Mouse (Mus musculus) midbrain, embryonic 14.5 days (tissue): ENCODE measurements around the gene She. TPM values are rescaled to one million over a fixed set of nuclear protein-coding genes. Genes with fewer than 3 reads are reported as not detected.

Experiments used
- ATAC-seq: fragments of 200-750 bp; cut with Nextera tagmentation; 2 replicates; pipeline ENCODE4 v1.8.0; 2017; ENCODE audit warnings: moderate number of reproducible peaks, moderate library complexity; ENCODE audit not compliant: low FRiP score, low TSS enrichment
- DNase-seq: peaks from one replicate; pipeline ENCODE4 v3.0.0-alpha.2; 2015
- H3K27ac ChIP-seq: fragments of 300-500 bp; sonication (generic); replicated peaks from 2 replicates; pipeline ENCODE4 v1.5.1; 2014; ENCODE audit warnings: mild to moderate bottlenecking, low read depth, low read length, moderate library complexity
- H3K27me3 ChIP-seq: fragments of 300-500 bp; sonication (generic); 2 replicates; pipeline ENCODE4 v1.6.1; 2014; ENCODE audit warnings: low read length, control low read depth, mixed read lengths; ENCODE audit not compliant: control insufficient read depth, insufficient read depth
- H3K36me3 ChIP-seq: fragments of 300-500 bp; sonication (generic); 2 replicates; pipeline ENCODE4 v1.6.1; 2014; ENCODE audit warnings: low read length, control low read depth; ENCODE audit not compliant: control insufficient read depth, insufficient read depth
- H3K4me1 ChIP-seq: fragments of 300-500 bp; sonication (generic); 2 replicates; pipeline ENCODE4 v1.6.1; 2014; ENCODE audit warnings: mild to moderate bottlenecking, antibody characterized with exemption, low read length, control low read depth; ENCODE audit not compliant: control insufficient read depth, insufficient read depth
- H3K4me2 ChIP-seq: fragments of 300-500 bp; sonication (generic); 2 replicates; pipeline ENCODE4 v1.6.1; 2014; ENCODE audit warnings: mild to moderate bottlenecking, low read length, moderate library complexity
- H3K4me3 ChIP-seq: fragments of 300-500 bp; sonication (generic); replicated peaks from 2 replicates; pipeline ENCODE4 v1.5.1; 2014; ENCODE audit warnings: low read depth, low read length
- H3K9ac ChIP-seq: fragments of 300-500 bp; sonication (generic); replicated peaks from 2 replicates; pipeline ENCODE4 v1.6.1; 2014; ENCODE audit warnings: mild to moderate bottlenecking, low read length, moderate library complexity
- H3K9me3 ChIP-seq: fragments of 300-500 bp; sonication (generic); 2 replicates; pipeline ENCODE4 v1.6.1; 2016; ENCODE audit warnings: low read length, control low read depth, mixed read lengths; ENCODE audit not compliant: control insufficient read depth
- WGBS: fragments of 180-500 bp; shearing (Covaris S2); extraction: QIAGEN DNeasy Blood & Tissue Kit; methylation state at CpG from one replicate; pipeline ENCODE4 v1.1.7; 2014; 5-methylcytosine and 5-hydroxymethylcytosine counted together
- polyA plus RNA-seq: library from polyadenylated mRNA; unstranded; fragments of >200 nt; fragmentation: Nextera tagmentation; extraction: Ambion mirVana; gene quantifications from 2 replicates; pipeline ENCODE4 v1.2.1, GENCODE M21; 2014

The She gene
- polyA plus RNA-seq, 1 experiment from 2014 or later: 2.0 TPM

- Histone ChIP-seq H3K4me1 (no peaks in the 10 kb centered on the region), H3K27ac (no peak overlapping the region), H3K36me3 (no peaks in the 10 kb centered on the region), H3K4me2 (no peak overlapping the region), H3K9ac (no peak overlapping the region), H3K4me3 (no peak overlapping the region), H3K9me3 (no peaks in the 10 kb centered on the region), H3K27me3 (peaks cover 3% of the 10 kb centered on the region; the same call in 1 of the 2 replicates)
- DNase-seq (no peak), ATAC-seq (no peak)
- 68% methylated on average over 8 of the region's 8 CpGs for WGBS
These were observed 46.0 kb downstream of the She start for GRCm38 (mm10) chr3:89877129-89877528.

GRCm38 (mm10) chr3:89878456-89878855 is 47.3 kb downstream of the She start:
- Histone ChIP-seq H3K4me3 (no peak overlapping the region), H3K9ac (no peak overlapping the region), H3K9me3 (no peaks in the 10 kb centered on the region), H3K27me3 (peaks cover 3% of the 10 kb centered on the region; the same call in 1 of the 2 replicates), H3K36me3 (no peaks in the 10 kb centered on the region), H3K27ac (no peak overlapping the region), H3K4me1 (no peaks in the 10 kb centered on the region), H3K4me2 (no peak overlapping the region)
- DNase-seq: peak; percentile 17
- no peak for ATAC-seq
- 6% methylated on average over 3 of the region's 3 CpGs for WGBS

GRCm38 (mm10) chr3:89879326-89879725 is 48.2 kb downstream of the She start:
- ATAC-seq: no peak
- WGBS: 65% methylated on average over 3 of the region's 3 CpGs
- Histone ChIP-seq H3K36me3 (no peaks in the 10 kb centered on the region), H3K9me3 (no peaks in the 10 kb centered on the region), H3K9ac (no peak overlapping the region), H3K4me3 (no peak overlapping the region), H3K4me2 (no peak overlapping the region), H3K27me3 (peaks cover 3% of the 10 kb centered on the region; the same call in 1 of the 2 replicates), H3K27ac (no peak overlapping the region), H3K4me1 (no peaks in the 10 kb centered on the region)
- DNase-seq: no peak

GRCm38 (mm10) chr3:89880036-89880851 is 49.1 kb downstream of the She start:
- no peaks in the 10 kb centered on the region for H3K36me3 ChIP-seq
- 77% methylated on average over 5 of the region's 5 CpGs for WGBS
- H3K9ac ChIP-seq: no peak overlapping the region
- ATAC-seq (no peak), DNase-seq (no peak)
- no peaks in the 10 kb centered on the region; the same call in 1 of the 2 replicates for H3K27me3 ChIP-seq
- H3K4me3 ChIP-seq: no peak overlapping the region
- H3K9me3 ChIP-seq: no peaks in the 10 kb centered on the region
- H3K27ac ChIP-seq: no peak overlapping the region
- no peaks in the 10 kb centered on the region for H3K4me1 ChIP-seq
- H3K4me2 ChIP-seq: no peak overlapping the region

- no peaks in the 10 kb centered on the region for H3K36me3 ChIP-seq
- no peak overlapping the region for H3K4me2 ChIP-seq
- WGBS: 77% methylated on average over 8 of the region's 8 CpGs
- ATAC-seq (no peak), DNase-seq (no peak)
- H3K4me1 ChIP-seq: no peaks in the 10 kb centered on the region
- H3K9me3 ChIP-seq: no peaks in the 10 kb centered on the region
- H3K4me3 ChIP-seq: no peak overlapping the region
- no peak overlapping the region for H3K27ac ChIP-seq
- no peak overlapping the region for H3K9ac ChIP-seq
- no peaks in the 10 kb centered on the region; the same call in 1 of the 2 replicates for H3K27me3 ChIP-seq
These were observed 51.5 kb downstream of the She start for GRCm38 (mm10) chr3:89882556-89883181.

- H3K4me1 ChIP-seq: no peaks in the 10 kb centered on the region
- no peak overlapping the region for H3K4me2 ChIP-seq
- H3K36me3 ChIP-seq: no peaks in the 10 kb centered on the region
- no peak overlapping the region for H3K9ac ChIP-seq
- WGBS: 88% methylated on average over 4 of the region's 4 CpGs
- no peak overlapping the region for H3K4me3 ChIP-seq
- ATAC-seq (no peak), DNase-seq (no peak)
- no peaks in the 10 kb centered on the region; the same call in 1 of the 2 replicates for H3K27me3 ChIP-seq
- H3K9me3 ChIP-seq: no peaks in the 10 kb centered on the region
- H3K27ac ChIP-seq: no peak overlapping the region
These were observed 52.4 kb downstream of the She start for GRCm38 (mm10) chr3:89883582-89884041.

- no peak overlapping the region for H3K4me3 ChIP-seq
- DNase-seq: no peak
These were observed 54.6 kb downstream of the She start for GRCm38 (mm10) chr3:89885766-89886165.

GRCm38 (mm10) chr3:89887582-89888230 is 56.5 kb downstream of the She start:
- H3K27ac ChIP-seq: no peak overlapping the region
- H3K27me3 ChIP-seq: no peaks in the 10 kb centered on the region
- H3K4me3 ChIP-seq: no peak overlapping the region
- WGBS: 93% methylated on average over 7 of the region's 7 CpGs
- H3K36me3 ChIP-seq: no peaks in the 10 kb centered on the region
- H3K9me3 ChIP-seq: no peaks in the 10 kb centered on the region
- H3K4me2 ChIP-seq: no peak overlapping the region
- no peak overlapping the region for H3K9ac ChIP-seq
- ATAC-seq (no peak), DNase-seq (no peak)
- no peaks in the 10 kb centered on the region for H3K4me1 ChIP-seq

More at GRCm38 (mm10) chr3:89885766-89886165, 54.6 kb downstream of the She start:
- no peak for ATAC-seq
- no peak overlapping the region for H3K27ac ChIP-seq
- H3K4me1 ChIP-seq: no peaks in the 10 kb centered on the region
- H3K27me3 ChIP-seq: no peaks in the 10 kb centered on the region
- no peaks in the 10 kb centered on the region for H3K9me3 ChIP-seq
- 93% methylated on average over 11 of the region's 11 CpGs for WGBS
- no peak overlapping the region for H3K4me2 ChIP-seq
- H3K9ac ChIP-seq: no peak overlapping the region
- no peaks in the 10 kb centered on the region for H3K36me3 ChIP-seq
